Mouse (Mus musculus) T-cell, adult 2 months (primary cell): ENCODE measurements around the gene Fam162a.
"Not testable (repeated sequence)": the region's sequence is repeated elsewhere in the genome, so short reads cannot be mapped to it uniquely, and the experiment has no call there.

ENCODE experiments used
- DNase-seq: peaks from one replicate; pipeline ENCODE4 v3.0.0; 2022; ENCODE audit warnings: low spot score

Gene Fam162a

DNA sequence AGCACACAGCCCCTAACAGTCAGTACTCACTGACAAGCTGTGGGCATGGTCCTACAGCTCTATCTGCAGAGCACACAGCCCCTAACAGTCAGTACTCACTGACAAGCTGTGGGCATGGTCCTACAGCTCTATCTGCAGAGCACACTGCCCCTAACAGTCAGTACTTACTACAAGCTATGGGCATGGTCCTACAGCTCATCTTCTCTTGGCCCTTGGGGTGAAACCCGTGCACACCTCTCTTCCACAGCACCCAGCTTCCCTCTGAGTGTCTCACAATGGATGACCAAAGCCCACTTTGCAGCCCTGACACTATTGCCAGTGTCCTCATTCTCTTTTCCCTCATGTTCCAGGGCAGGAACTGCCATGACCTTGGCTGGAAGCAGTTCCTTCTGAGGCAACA lies 8.9 kb downstream of the Fam162a start:
- not testable (repeated sequence) for DNase-seq

DNA sequence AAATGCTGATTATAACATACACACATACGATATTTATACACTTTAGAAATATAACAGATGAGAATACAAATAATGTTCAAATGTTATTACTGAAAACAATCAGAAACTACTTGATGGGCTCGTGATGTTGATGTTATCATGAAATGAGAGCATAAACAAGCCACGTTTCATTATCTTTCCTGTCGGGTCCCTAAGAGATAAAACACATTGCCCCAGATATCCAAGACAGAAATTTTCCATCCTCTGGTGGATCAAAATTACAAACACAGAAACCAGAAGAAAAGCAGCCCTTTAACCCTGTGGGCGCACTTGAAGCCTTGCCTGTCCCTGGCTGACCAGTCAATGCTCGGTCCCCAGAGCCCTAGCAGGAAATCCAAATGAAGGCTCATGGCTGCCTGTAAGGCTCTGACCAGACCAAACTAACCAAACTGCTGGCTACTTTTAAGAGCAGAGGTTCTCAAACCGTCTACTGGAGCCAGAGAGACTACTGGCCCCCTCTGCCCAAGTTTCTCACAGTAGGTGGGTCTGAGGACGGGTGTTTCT lies 13.4 kb downstream of the Fam162a start:
- no peak for DNase-seq

DNA sequence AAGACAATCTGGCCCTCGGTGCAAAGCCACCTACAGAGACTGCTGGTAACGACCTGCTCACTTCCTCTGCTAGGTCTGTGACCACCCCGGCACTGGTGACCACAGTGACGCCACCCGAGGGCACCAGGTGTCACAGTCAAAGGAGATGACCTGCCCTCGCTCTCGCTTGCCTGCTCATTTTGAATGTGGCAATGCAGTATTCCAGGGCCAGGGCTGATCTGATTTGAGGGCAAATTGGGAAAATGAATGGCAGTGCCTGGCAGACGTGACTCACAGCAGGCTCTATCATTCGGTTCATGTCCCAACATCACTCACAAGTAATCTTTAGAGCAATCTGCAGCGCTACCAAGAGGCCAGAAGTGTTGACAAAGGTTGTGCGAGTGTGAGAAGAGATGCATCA lies 15.0 kb downstream of the Fam162a start:
- no peak for DNase-seq

DNA sequence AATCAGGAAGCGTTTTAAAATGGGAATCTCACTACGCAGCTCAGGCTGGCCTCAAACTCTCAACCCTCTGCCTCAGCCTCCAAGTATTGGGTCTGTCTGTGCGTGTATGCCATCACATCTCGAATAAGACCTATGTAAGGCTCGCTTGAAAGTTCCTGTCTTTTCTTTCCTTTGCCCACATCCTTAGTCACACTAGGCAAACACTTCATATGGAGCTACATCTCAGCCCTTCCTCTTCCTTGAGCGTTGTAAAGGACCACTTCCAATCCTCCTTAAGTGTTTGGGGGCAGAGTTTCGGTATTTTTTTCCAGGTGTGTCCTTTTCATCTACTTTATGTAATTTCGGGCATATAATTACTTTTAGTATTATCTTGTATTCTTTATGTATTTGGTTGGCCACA lies 16.5 kb downstream of the Fam162a start:
- DNase-seq, result no peak

DNA sequence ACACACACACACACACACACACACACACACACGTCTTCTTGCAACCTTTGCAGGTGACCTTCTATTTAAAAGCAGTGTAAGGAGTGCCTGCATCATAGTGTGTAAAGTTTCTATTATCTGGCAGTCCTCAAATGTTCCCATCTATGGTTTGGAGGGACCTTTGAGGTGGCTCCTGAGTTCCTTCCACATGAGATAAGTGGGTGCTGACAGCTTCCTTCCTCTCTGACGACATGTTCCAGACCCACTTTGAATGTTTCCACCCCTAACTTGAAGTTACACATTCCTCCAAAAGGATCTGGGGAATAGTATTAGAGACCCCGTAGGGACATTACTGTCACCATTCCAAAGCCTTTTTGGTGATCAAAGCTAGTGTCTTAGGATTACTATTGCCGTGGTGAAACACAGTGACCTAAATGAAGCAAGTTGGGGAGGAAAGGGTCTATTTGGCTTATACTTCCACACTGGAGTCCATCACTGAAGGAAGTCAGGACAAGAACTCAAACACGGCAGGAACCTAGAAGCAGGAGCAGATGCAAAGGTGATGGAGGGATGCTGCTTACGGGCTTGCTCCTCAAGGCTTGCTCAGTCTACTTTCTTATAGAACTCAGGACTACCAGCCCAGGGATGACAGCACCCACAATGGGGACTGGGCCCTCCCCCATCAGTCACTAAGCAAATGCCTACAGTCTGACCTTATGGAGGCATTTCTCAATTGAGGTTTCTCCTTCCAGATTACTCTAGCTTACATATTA lies 17.7 kb downstream of the Fam162a start:
- DNase-seq, result no peak

DNA sequence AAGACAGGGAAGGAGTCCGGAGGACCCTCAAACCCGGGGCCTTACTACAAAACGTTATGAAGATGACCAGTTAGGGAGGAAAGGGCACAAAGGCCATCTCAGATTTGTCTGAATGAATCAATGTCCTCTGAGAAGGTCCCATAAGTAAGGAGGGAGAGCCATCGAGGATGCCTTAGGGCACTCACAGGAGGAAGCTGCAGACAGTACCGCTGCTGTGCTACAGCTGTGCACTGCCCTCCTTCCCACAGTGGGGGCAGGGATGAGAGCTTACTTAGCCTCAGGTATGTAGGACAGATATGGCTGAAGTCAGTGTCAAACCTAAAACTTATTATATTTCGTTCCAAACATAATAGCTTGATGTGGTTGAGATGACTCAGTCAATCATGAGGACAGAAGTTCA lies 19.9 kb downstream of the Fam162a start:
- DNase-seq, result no peak

DNA sequence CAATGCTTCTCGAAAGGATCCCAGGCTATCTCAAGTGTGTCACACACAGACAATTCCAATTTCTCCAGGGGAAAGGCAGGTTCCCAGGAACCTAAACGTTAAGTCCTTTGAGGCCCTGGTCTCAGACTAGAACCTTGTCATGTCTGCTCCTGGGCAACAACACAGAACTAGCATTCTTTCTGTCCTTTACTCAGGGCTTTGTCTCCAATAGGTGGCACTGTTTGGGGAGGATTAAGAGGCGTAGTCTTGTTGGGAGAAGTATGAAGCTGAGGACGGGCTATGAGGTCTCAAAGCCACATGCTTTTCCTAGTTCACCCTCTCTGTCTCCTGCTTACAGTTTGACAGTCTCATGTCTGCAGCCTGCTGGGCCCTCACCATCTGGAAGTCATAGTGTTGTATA lies 23.9 kb downstream of the Fam162a start:
- DNase-seq, result no peak

DNA sequence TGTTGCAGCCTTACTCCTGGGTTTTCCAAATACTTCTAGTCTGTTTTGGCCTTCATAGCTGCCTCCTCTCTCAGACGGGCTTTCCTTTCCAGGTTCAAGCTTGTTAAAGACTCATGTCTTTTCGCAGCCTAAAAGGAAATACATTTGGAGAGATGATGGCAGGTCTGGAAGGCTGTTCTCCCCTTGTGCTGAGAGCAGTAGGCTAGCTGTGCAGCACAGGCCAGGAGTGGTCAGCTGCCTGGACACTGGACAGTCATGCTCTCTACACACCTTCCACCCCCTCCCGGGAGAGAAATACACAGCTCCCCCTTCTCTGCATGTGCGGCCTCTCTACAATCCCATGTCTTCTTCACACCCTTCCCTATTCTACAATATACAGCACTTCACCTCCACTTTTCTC lies 27.4 kb downstream of the Fam162a start:
- DNase-seq, result no peak

DNA sequence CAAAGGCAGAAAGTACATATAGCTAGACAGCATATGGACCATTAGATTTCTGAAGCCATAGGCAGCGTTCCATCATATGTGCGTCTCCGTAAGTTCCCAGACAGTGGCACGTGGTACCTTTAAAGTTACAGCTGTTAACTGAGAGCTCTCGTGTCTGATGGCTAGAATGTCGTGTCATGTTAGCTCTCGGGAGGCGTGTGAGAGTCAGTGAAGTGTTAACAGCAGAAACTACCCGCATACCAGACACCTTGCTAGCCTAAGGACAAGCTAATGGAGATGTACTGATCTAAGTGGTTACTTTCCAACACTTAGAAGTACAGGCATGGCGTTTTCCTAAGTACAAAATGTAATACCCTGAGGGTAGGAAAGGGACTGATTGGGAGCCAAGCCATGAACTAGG lies 28.3 kb downstream of the Fam162a start:
- DNase-seq, result no peak

DNA sequence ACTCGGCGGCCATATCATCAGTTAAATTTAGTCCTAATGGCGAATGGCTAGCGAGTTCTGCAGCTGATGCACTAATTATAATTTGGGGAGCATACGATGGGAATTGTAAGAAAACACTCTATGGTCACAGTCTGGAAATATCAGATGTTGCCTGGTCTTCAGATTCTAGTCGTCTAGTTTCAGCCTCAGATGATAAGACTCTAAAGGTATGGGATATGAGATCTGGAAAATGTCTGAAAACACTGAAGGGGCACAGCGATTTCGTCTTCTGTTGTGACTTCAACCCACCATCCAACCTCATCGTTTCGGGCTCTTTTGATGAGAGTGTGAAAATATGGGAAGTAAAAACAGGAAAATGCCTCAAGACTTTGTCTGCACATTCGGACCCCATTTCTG lies 29.8 kb downstream of the Fam162a start:
- no peak for DNase-seq

DNA sequence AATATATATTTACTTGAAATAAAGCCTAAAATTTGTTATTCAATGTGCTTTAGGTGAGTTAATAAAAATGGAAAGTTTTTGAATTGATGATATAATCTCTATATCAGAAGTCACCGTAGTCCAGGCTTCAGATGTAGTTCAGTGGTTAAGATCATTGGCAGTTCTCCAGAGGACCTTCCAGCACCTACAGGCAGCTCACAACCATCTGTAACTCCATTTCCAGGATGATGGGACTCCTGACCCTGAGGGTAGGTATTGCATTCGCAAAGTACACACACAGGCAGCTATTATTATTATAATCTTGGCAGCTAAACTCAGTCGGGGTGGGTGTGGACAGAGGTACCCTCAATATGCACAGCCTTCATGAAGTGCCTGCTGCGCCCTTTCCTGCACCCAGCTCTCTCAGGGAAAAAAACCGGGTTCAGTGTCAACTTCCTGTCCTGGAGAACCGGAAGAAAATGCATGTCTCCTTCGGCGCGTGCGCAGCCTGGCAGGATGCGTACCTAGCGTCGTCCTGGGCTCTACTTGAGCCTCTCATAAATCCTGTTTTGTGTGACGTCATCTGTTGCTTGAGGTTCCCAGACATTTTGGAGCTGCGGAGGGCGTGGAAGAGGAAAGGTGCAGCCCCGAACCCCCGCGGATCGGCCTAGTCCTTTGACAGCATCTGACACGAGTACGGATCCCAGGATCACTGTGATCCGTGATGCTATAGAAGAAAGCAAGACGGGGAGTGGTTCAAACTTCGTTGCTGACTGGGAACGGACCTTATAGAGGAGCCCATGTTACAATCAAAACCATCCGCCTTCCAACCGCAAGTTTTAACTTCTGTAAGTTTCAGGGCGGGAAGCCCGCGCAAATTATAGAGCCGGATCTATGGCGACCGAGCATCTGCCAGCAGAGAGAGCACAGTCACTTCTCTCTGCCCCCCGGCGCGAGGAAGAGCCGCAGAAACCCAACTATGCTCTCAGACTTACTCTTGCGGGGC lies 30.5 kb downstream of the Fam162a start, which contains the start of gene Wdr5b:
TSS of gene Wdr5b (plus strand) at position 551 of the 985 bp plus-strand sequence.
- DNase-seq, result peak; percentile 93

DNA sequence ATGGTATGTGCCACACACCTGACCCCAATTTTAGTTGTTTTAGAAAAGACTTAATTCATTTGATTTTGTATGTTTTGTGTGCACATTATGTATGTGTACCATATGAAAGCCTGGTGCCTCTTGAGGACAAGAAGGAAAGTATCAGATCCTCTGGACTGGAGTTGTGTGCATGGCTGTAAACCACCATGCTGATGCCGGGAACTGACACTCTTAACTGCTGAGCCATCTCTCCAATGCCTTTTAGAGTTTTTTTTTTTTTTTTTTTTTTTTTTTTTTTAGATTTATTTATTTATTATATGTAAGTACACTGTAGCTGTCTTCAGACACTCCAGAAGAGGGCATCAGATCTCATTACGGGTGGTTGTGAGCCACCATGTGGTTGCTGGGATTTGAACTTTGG lies 43.3 kb downstream of the Fam162a start:
- DNase-seq, result not testable (repeated sequence)

DNA sequence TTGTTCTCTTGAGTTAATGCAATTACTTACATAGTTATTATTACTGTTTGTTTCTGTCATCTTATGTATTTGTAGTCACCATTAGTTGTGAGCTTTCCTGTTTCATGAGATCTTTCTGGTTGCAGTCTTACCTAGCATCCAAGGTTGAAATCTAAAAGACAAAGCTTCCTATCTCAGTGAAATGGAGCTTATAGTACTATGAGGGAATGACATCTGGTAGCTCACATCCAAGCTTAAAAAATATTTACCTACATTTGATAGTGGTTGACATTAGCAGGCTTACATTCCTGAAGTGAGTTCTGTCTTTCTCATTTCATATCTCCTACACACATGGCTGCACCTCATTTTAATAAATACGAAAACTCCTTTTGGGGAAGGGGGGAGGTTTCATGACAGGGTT lies 55.1 kb downstream of the Fam162a start:
- no peak for DNase-seq

DNA sequence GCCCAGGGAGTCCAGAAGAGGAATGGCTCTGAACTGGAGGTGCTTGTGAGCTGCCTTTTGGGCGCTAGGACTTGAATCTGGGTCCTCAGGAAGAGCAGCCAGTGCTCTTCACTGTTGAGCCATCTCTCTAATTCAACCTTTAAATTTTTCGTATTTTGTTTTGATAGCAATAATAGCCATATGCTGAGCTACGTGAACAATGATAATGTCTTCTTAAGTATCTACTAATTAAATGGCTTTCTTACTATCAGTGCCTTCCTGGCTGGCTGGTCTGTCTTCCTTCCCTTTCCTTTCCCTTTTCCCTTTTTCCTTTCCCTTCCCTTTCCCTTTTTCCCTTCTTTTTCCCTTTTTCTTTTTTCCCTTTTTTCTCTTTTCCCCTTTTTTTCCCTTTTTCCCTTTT lies 63.0 kb downstream of the Fam162a start:
- DNase-seq, result no peak

DNA sequence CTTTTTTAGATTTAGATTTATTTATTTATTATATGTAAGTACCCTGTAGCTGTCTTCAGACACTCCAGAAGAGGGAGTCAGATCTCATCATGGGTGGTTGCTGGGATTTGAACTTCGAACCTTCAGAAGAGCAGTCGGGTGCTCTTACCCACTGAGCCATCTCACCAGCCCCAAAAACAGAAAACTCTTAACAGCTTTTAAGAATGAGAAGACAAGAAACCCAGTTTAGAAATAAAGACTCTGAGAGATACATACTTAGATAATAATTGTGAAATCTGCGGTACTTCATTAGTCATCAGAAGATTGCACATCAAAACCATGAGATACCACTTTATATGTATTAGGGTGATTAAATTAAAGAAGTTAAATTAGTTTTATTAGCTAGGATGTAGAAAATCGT lies 72.5 kb downstream of the Fam162a start:
- DNase-seq, result not testable (repeated sequence)
